Mouse (Mus musculus) T-helper 2 cell (primary cell): Measurements from ENCODE around the gene Gm49366.
"Not testable (repeated sequence)": the region's sequence is repeated elsewhere in the genome, so short reads cannot be mapped to it uniquely, and the experiment has no call there.

Experiments used
- in situ Hi-C: fragments of 300-600 bp; cut with MboI, MseI; formaldehyde crosslinking; loops from one replicate; pipeline ENCODE4 v1.15.1; 2025; ENCODE audit warnings: high pct_unique_total_duplicates

Gm49366 gene

GRCm38 (mm10) chr12:84071696-84072095, 33.0 kb downstream of the Gm49366 start:
- in situ Hi-C loops: no loop called here

DNA sequence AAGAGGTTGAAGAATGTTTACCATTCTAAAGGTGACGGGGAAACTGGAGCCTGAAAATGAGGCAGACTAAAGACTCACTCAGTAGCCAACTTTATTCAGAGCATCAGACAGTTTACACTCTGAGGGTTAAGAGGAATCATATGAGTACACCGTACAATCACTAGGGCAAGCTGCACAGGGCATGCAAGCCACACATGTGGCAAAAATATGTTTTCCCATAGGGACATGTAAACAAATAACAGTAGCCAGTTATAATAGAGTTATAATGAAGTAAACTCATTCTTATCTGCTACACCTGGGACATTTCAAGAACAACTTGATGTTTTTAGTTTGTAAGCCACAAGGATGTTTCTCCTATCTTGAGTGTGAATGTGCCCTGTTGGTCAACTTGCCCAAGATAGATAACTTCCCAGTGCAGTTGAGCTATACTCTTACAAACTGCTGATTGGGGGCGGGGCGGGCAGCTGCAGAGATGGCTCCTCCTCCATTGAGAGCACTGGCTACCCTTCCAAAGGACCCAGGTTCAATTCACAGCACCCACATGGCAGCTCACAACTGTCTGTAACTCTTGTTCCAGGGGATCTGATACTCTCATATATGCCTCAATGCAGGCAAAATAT, 38.7 kb downstream of the Gm49366 start:
- in situ Hi-C loops: no loop called here

GRCm38 (mm10) chr12:84083842-84084241, 45.1 kb downstream of the Gm49366 start:
- in situ Hi-C loops: no loop called here

GRCm38 (mm10) chr12:84084581-84084980, 45.8 kb downstream of the Gm49366 start:
- in situ Hi-C loops: no loop called here

- in situ Hi-C loops: not testable (repeated sequence)
These were observed 55.9 kb downstream of the Gm49366 start for GRCm38 (mm10) chr12:84094666-84095065.

- in situ Hi-C loops: no loop called here
These were observed 60.9 kb downstream of the Gm49366 start for GRCm38 (mm10) chr12:84099605-84100004.

- in situ Hi-C loops: no loop called here
These were observed 61.3 kb downstream of the Gm49366 start for GRCm38 (mm10) chr12:84100071-84100470.

DNA sequence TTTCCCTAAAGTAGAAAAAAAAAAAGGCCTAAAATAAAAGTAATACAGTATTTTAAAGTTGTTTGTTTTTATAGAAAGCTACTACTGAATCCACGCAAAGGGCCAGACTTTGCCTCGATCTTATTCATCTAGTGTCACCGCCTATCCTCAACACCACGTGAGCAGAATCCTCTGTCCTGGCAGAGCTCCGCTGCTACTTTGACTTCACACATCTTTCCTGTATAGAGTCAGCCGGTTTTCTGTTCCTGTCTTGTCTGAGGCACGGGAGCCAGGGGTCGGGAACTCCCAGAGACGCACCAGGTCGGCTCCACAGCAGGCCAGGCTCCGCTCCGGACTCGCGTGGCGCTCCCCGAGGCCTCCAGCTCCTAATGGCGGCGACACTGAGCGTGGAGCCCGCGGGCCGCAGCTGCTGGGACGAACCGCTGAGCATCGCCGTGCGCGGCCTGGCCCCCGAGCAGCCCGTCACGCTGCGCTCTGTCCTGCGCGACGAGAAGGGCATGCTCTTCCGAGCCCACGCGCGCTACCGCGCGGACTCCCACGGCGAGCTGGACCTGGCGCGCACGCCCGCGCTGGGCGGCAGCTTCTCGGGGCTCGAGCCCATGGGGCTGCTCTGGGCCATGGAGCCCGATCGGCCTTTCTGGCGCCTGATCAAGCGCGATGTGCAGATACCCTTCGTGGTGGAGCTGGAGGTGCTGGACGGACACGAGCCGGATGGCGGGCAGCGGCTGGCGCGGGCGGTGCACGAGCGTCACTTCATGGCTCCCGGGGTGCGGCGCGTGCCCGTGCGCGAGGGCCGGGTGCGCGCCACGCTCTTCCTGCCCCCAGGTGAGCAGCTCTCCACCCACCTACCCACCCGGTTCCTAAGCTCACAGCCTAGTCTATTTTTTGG, 62.1 kb downstream of the Gm49366 start, which contains the start of gene Acot6:
TSS of gene Acot6 (plus strand) at position 51 of the 889 bp plus-strand sequence.
- in situ Hi-C loops: not testable (repeated sequence)

GRCm38 (mm10) chr12:84101493-84101845, 62.7 kb downstream of the Gm49366 start:
- in situ Hi-C loops: no loop called here

GRCm38 (mm10) chr12:84107012-84107411, 68.3 kb downstream of the Gm49366 start:
- in situ Hi-C loops: no loop called here

GRCm38 (mm10) chr12:84107692-84108091, 69.0 kb downstream of the Gm49366 start:
- in situ Hi-C loops: no loop called here
